Mouse (Mus musculus): ENCODE results near the gene Mrpl1. TPM values are rescaled to one million over a fixed set of nuclear protein-coding genes. Genes with fewer than 3 reads are reported as not detected.

Mrpl1 gene
- polyA plus RNA-seq (2014; fragmentation: Illumina TruSeq; extraction: RNeasy Lipid Tissue Mini Kit (QIAGEN cat#74804); ENCODE audit: insufficient read depth, low read depth, low replicate concordance) = 9.2 TPM

GRCm38 (mm10) chr5:96209459-96209858, at the start of gene Mrpl1:
Mrpl1 (plus strand) TSS chr5:96209493.

GRCm38 (mm10) chr5:96164021-96164411, 45.3 kb upstream of the Mrpl1 start, which contains the start of gene Cnot6l:
Cnot6l (minus strand) TSS chr5:96164171.

Other genes with a start within 250 kb of the Mrpl1 start
- gene Cnot6l, start 45.3 kb upstream of the Mrpl1 start, polyA plus RNA-seq (2014; fragmentation: Illumina TruSeq; extraction: RNeasy Lipid Tissue Mini Kit (QIAGEN cat#74804); ENCODE audit: insufficient read depth, low read depth, low replicate concordance) = 10.4 TPM
- 0.41 TPM for gene Fras1, start 164.5 kb downstream of the Mrpl1 start, polyA plus RNA-seq (2014; fragmentation: Illumina TruSeq; extraction: RNeasy Lipid Tissue Mini Kit (QIAGEN cat#74804); ENCODE audit: insufficient read depth, low read depth, low replicate concordance)

Data from lung, adult 10 weeks (tissue).